Mouse (Mus musculus): ENCODE results near the gene Rpl36al.
A peak's percentile ranks its signal among the peaks of the same experiment; 100 is the strongest.

- TF ChIP-seq CTCF (IDR thresholded peaks at IDR 0.05; ENCODE audit: extremely low read depth, insufficient read depth, low read length) (no peak), POLR2A (IDR thresholded peaks at IDR 0.05; ENCODE audit: extremely low read depth, insufficient read depth, low read length) (0 out of 2 replicates have a peak, but pooled peaks have one; percentile 21)
Observed at GRCm38 (mm10) chr12:69157107-69157506, 26.8 kb downstream of the Rpl36al start.

Measured in cortical plate, adult 2 months (tissue).